Mouse (Mus musculus) spleen, adult 2 months (tissue): ENCODE measurements at regions not wholly inside any gene's neighbourhood (a gene's known extent, or its start where the extent isn't known, plus 50 kb on each side); places are given as distances from the start of the nearest gene placed in this dataset.

Experiments
- CTCF ChIP-seq: fragments of 200-500 bp; IDR thresholded peaks from 2 replicates; pipeline ENCODE4 v1.5.1; 2011; ENCODE audit warnings: mild to moderate bottlenecking, inconsistent platforms; ENCODE audit not compliant: insufficient read depth, insufficient read length, insufficient replicate concordance; ENCODE audit errors: extremely low read depth
- POLR2A ChIP-seq: fragments of 200-500 bp; IDR thresholded peaks from 2 replicates; pipeline ENCODE4 v1.6.1; 2011; ENCODE audit warnings: low read depth, low read length, inconsistent platforms

- TF ChIP-seq CTCF (no peak), POLR2A (no peak)
Observed at GRCm38 (mm10) chr9:113270595-113270994, 437.5 kb downstream of the Pdcd6ip start.
